Mouse (Mus musculus): Measurements from ENCODE around the gene Arhgap10.

The Arhgap10 gene

GRCm38 (mm10) chr8:77484266-77484665, 33.5 kb downstream of the Arhgap10 start:
- no peak for DNase-seq

- peak in 1 of 2 experiments; percentile 24 for DNase-seq
These were observed 34.1 kb downstream of the Arhgap10 start for GRCm38 (mm10) chr8:77483676-77484075.

DNA sequence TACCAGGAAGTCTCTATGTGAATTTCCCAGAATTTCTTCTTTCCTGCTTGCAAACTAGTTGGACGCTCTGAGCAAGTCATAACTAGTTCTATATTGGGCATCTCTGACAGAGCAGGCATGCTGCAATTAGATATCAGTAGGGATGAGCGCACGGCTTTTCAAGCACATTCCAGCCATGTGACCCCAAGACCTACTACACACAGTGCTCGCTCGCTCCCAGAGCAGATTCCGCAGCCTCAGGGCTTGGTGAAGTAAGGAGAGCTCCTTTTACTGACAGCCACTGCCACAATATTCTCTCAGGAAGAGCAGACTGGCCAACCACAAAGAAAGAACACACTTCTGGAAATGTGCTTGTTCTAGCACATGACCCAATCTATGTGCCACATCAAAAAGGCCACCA, 36.0 kb downstream of the Arhgap10 start:
- no peak for DNase-seq

DNA sequence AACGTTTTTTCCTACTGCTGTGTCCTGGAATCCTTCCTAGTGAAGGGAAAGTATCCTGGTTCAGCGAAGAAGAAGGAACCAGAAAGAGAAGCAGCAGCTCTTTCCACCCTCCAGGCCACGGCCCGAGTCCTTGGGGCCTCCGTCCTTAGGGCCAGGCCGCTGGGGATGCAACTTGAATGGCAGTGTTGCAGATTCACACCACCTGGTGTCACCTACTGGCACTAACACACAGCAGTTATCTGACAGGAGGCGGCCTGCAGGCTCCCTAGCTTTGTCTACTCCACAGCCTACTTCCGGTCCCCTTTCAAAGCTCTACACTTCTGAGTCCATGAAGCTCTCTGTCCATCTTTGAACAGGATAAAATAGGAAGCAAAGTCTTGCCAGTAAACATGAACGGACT, 37.8 kb downstream of the Arhgap10 start:
- DNase-seq = no peak

DNA sequence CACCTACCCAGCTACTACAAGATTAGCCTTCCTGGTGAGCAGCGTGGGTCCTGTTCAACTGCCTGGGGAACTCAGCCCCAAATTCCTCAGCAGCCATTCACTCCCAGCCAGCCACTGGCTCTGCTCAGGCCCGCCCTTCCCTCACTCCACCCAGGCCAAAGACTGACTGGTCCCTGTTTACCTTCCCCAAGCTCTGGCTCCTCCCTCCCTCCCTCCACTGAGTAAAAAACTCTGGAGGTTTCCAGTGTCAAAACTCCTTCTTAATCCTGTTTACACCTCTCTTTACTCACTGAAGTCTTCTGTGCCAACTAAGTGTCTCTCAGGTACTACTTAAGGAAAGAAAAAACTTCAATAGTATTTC, 38.9 kb downstream of the Arhgap10 start:
- no peak for DNase-seq

- DNase-seq = no peak
These were observed 39.4 kb downstream of the Arhgap10 start for GRCm38 (mm10) chr8:77478155-77478912.

GRCm38 (mm10) chr8:77477684-77478083, 40.1 kb downstream of the Arhgap10 start:
- DNase-seq = no peak

DNA sequence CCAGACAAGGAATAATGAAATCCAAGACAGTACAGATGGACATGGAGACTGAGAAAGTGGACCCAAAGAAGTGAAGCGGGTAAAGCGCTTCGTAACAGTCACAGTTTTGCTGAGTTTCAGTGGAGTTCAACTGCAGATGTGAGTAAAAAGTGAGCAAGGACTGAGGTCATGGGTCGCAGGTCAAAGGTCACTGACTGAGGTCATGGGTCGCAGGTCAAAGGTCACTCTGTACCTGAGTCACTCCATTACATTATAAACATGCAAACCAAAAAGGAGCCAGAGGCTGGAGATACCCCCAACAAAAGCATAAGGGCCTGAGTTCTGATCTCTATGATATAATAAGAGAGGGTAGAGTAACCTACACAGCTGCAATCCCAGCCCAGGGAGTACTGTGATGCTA, 43.1 kb downstream of the Arhgap10 start:
- DNase-seq = no peak

- no peak for DNase-seq
These were observed 44.0 kb downstream of the Arhgap10 start for GRCm38 (mm10) chr8:77473773-77474172.

DNA sequence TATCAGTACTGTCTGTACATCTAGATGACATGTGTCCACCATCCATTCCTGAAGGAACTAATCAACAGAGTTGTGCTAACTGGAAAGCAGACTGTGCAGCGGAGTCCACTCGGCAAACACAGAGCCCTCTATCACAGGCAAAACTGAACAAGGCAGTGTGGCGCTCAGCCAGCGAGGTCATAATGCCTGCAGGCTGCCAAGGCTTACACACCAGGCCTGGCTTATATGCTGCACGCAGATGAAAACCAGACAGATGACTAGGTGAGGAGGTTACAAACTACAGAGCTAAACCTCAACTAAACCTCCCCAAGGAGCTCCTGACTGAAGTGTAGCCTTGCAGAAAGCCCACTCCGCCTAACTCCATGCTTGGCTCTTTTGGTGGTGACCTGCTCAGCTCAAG, 44.4 kb downstream of the Arhgap10 start:
- peak; percentile 67 to 78 for DNase-seq

DNA sequence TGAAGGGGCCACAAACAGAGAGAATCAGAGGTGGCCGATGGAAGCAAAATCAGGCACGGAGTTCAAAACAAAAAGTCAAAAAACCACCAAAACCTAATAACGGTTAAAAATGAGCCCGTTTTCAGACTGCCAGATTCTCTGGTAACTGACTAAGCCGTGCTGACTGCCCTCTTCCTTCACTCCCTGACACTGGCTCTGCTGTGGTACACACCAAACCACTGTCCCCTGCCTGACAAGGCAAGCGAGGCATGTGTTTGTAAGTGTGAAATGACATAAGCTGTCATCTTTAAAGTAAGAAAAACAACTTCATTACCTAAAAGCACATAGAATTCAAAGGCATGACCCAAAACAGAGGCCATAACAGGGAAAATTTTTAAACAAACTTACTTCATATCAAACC, 56.4 kb downstream of the Arhgap10 start:
- no peak for DNase-seq

- DNase-seq = no peak
These were observed 57.4 kb downstream of the Arhgap10 start for GRCm38 (mm10) chr8:77460363-77460762.

DNA sequence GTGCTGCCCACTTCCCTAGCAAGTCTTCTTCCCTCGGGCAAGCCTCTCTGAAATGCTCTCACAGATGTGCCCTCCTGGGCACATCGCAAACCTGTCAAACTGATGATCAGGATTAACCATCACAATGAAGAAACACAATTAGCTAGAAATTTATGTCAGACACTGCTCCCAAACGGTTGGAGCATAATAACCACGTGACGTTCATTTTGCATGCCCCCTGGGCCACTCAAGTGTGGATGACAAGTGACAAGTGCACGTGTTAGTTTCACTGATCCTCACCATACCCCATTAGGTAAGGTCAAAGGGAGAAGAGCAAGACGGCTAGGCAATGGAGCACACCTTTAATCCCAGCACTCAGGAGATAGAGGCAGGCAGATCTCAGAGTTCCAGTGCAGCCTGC, 58.1 kb downstream of the Arhgap10 start:
- no peak for DNase-seq

GRCm38 (mm10) chr8:77458575-77458974, 59.2 kb downstream of the Arhgap10 start:
- DNase-seq = no peak

DNA sequence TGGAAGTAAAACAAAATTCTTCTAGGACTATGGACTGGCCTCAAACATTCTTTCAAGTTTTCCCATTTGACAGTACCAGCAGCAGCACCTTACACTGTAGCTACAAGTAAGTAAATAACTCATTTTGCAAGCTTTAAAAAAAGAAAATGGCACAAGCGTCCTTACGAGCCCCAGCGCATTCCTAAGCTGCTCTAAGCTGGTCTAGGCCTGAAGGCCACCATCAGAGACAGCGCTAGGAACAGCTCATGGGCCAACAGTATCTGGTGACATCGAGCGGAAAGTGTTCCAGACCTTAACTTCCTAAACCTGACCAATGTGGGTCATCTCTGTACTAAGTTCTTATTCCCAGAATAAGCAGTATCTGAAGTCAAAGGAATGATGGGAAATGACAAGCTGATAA, 61.5 kb downstream of the Arhgap10 start:
- no peak for DNase-seq

DNA sequence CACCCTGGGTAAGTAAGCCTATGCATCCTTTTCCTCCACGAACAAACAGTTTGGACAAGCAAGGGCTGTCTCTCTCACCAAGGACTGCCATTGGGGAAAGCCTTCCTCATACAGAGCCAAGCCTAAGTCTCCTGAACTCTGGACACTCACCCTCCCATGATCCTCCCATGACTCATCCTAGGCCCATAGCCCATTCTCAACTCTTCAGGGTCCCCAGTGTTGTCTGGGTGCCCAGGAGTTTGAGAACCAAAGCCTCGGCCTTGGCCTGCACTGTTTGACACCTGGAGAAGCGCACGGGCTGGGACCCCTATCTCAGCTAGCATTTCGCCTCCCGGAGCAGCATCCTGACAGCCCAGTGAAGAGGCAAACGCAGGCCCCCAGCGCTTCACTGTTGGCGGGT, 63.9 kb downstream of the Arhgap10 start:
- DNase-seq = no peak

GRCm38 (mm10) chr8:77451466-77452382, 66.0 kb downstream of the Arhgap10 start:
- DNase-seq = no peak

DNA sequence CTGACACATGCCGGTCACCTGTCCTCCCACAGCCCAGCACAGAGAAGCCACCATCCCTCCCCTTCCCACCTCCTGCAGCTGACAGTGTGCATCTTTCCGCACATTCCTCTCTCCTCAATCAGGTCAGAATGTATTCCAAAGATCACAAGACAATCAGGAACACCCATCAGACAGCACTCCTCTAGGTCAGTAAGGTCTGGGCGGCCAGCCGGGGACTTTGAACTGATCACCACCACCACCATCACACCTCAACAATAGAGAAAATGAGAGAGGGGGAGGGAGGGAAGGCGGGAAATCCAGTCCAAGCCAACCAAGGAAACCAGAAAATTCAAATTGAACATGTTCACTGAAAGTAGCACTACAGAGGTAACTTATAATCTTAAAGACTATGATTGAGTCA, 66.7 kb downstream of the Arhgap10 start:
- no peak for DNase-seq

- DNase-seq = no peak
These were observed 71.5 kb downstream of the Arhgap10 start for GRCm38 (mm10) chr8:77446294-77446693.

DNA sequence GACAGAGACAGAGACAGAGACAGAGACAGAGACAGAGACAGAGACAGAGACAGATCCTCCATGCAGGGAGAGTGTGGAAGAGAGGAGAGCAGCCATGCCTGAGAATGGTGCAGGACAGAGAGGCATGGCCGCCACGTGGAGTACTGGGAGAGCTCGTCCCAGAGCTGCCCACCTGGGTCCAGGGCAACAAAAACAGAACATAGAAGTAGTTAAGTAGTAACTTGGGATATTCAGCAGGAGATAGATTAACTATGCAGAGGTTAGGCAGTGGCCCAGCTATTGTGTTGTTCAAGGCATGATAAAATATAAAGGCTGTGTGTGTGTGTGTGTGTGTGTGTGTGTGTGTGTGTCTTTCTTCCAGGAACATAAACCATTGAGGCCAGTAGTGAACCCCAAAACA, 72.1 kb downstream of the Arhgap10 start:
- no peak for DNase-seq

- DNase-seq = peak; percentile 78 to 85
These were observed 73.4 kb downstream of the Arhgap10 start for GRCm38 (mm10) chr8:77444166-77444870.

DNA sequence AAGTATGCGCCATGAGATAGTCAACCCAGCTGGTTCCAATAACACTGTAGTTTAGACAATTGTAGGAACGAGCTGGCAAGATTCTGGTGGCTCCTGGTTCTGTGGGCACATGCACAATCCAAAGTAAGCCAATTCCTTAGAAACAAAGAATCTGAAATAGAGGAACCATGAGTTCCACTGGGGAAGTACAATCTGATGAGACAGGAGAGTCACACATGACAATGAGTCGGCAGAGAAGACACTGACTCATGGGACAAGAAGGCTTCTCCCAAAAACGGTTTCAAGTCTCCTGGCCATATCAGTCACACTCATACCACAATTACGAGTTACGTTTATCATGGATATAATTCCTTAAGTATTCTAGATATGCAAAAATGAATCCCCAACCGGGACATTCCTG, 75.3 kb downstream of the Arhgap10 start:
- no peak for DNase-seq

DNA sequence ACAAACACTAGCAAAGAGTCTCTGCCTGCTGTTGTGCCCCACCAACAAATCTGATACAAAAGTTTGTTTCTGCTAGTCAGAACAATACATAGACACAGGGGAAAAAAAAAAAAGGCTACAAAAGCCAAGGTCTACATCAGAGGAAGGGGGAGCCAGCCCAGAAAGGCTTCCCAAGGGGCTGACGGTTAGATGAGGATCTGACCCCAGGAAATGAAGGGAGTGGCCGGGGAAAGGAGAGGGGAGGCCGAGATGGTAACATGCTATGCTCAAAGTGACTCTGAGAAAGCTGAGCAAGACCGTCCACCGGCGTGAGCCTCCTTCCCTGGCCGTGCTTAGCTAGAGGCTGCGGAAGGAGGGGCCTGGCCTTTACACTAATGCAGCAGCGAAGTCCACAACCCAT, 76.8 kb downstream of the Arhgap10 start:
- DNase-seq = no peak
